Mouse (Mus musculus) forelimb bud, embryonic 11.5 days (tissue): ENCODE measurements around the gene Ctnnbip1.
"Not testable (repeated sequence)": the region's sequence is repeated elsewhere in the genome, so short reads cannot be mapped to it uniquely, and the experiment has no call there.

ENCODE experiments used
- DNase-seq: peaks from one replicate; pipeline ENCODE4 v3.0.0-alpha.2; 2012; ENCODE audit warnings: low read depth, low spot score

Gene Ctnnbip1

DNA sequence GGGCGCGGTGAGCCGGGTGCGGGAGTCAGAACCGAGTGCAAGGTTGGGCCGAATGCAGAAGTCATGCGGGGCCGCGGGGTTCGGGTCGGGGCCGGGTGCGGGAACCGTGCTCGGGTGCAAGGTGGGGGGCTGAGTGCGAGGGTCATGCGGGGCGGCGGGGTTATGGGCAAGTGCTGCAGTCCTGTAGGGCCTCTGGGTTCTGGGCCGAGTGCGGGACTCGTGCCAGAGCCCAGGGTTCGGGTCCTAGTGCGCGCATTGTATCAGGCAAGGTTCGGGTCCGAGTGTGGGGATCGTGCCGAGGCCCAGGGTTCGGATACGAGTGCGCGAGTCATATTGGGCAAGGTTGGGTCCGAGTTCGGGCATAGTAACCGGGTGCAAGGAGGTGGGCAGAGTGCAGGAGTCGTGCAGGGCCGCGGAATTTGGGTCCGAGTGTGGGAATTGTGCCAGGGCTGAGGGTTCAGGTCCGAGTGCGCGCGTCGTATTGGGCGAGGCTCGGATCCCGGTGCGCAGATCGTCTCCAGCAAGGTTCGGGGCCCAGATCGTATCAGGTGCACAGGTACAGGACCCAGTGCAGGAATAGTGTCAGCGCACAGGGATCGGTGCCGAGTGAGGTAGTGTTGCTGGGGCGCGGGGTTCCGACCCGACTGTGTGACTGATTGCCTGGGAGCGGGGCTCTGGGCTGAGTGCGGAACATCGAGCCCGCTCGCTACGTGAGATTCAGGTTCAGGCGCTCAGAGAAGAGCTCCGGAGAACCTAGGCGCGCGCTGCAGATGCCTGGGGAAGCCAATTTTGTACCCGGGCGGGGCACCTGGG, 69.0 kb downstream of the Ctnnbip1 start:
- no peak for DNase-seq

DNA sequence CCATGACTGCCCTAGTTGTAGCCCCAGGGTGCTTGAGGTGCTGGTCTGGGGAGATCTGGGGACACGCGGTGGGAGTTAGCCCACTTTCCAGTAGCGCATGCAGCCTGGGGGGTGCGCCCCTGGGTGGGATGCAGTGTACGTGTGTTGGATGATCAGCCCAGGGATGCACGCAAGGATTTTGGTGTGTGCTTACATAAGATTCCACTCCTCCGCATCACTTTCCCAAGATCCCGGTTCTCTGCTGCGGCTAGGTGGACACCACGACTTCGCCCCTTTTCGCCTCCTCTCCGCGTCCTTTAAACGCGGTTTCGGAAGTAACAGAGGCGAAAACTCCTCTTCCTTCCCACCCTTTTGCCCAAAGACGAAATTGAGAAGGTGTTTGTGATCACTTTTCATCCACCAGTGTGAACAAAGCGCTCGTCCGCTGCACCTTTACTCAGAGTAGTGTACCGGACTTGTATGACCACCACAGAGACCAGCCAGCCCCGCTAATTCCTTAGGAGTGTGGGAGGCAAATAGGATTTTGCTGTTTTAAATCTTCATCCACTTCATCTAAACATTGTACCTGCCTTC, 69.6 kb downstream of the Ctnnbip1 start:
- DNase-seq, result no peak

DNA sequence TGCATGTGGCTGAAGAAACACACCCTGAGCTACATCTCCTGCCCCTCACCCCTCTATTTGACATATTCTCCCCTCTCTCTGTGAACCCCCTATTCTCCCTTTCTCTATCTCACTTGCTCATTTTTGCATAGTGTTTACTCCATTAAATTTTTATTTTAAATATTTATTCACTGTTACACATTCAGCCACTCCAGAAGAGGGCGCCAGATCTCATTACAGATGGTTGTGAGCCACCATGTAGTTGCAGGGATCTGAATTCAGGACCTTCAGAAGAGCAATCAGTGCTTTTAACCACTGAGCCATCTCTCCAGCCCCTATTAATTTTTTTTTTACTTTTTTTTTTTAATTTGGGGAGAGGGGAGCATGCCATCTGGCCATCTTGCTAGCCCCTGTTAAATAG, 72.2 kb downstream of the Ctnnbip1 start:
- DNase-seq, result no peak

DNA sequence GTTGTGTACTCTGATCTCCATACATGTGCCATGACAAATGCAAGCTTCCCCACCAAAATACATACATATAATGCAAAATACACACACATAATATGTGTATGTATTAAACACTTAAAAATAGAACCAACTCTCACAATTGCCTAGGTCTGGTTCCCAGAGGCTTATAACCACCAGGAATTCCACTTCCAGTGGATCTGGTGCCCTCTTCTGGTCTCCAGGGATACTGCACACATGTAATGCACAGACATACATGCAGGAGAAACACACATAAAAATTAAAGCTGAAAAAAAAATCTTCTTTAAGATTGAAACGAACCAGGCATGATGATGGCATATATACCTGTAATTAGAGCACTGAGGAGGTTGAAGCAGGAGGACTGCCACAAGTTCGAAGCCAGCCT, 73.5 kb downstream of the Ctnnbip1 start:
- no peak for DNase-seq

DNA sequence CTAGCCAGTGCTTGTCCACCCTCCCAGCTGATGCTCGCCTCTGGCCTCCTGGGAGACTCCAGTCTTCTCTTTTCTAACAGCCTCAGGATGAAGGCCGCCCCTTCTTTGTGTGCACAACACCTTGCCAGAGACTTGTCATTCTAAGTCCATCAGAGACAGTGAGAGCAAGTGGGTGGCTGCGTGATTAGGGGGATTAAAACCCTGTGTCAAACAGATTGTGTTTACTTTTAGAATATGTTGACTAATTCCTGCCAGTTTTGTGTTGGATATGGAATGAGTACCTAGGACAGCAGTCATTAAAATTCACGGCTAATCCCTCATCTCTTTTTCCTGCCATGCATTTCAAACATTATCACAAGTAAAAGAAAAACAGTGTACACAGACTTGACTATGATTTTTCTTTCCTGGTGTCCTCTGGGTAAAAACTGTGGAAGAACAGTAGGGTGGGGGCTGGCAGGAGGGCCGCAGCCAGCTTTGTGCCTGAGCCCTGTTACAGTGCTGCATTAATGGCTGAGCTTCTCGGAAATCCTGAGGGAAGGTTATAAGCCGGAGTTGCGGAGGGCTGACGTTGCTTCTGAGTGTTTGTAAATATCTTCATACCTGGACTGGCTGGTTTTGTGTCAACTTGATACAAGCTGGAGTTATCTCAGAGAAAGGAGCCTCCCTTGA, 77.0 kb downstream of the Ctnnbip1 start:
- DNase-seq, result no peak

DNA sequence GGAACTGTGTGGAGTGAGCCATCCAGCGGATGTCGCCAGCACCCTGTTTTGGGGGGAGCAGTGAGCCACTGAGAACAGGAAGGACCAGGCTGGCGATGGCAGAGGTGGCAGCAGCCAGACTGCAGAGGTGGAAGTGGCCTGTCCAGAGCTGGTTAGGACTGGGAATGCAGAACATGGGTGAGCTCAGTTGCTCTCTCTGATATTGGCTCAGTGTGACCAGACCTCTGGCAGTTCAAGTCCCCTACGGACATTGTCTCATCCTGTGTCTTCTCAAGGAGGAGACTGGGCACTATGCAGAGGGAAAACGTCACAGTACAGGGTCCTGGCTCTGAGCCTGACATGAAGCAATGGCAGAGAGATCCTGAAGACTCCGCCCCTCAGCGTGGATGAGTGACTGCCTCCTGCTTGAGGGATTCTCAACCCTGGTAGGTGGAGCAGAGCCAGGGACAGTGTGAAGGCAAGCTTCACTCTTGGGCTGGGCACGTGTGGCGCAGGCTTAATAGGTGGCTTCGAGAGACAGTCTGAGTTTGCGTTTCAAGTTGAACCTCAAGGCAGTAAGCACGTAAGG, 79.7 kb downstream of the Ctnnbip1 start:
- no peak for DNase-seq

DNA sequence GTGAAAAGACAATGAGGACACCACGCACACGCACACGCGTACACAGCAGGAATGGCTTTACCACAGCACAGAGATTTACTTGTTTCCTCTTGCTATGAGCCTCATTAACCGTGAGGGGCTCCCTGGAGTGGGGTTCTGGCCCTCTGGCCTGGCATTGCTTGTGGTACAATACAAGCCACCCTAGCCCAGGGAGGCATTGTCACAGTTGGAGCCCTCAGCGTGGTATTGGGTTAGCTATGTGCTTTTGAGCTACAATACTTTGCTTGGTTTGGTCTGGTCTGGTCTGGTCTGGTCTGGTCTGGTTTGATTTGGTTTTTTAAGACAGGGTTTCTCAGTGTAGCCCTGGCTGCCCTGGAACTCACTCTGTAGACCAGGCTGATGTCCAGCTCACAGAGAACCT, 81.5 kb downstream of the Ctnnbip1 start:
- DNase-seq, result no peak

DNA sequence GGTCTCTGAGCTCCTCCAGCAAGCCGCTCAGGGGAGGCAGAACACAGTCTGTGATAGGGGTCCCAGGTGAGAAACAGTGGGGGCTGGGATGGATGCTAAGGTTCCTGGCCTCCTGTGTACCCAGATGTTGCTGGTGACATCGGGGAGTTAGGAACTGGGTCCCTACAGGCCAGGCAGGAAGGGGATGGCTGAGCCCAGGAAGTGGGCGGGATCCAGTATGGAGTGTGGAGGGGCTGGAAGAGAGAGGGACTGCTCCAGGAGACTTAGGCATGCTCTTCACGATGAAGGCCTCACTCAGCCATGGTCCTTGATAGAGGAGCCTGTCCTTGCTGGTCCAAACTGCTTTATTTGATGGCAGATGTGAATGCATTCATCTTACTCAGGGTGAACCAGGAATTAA, 82.1 kb downstream of the Ctnnbip1 start:
- no peak for DNase-seq

DNA sequence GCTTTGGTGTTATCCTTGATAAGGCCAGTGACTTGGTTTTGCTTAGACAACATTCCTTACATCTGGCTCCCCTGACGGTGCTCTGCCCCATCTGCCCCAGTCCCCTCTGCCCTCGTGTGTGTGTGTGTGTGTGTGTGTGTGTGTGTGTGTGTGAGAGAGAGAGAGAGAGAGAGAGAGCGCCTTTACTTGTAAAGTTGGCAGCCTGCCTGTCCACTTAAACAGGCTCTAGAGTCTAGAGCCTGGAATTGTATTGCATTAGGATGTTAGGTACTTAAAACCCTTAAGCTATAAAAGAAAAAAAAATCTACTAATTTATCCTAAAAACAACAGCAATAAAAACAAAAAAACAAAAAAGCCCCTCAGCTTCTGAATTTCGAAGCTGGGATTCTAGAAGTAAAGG, 83.4 kb downstream of the Ctnnbip1 start:
- DNase-seq, result no peak

DNA sequence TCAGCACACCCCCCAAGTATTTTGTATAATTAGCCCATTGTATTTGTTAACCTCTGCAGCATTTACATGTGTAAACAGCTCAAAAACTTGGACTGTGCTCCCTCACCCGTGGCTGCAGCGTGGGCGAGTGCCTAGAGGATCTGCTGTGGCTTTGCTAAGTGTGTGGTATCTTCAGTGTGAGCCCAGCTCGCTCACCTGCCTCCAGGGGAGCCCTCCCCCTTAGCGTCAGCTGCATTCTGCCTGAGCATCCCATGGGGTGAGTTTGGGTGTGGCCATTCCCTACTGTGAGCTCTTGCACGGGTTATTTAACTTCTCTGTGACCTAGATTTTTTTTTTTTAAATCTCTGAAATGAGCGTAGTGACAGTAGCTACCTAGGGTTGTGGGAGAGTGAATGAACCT, 84.2 kb downstream of the Ctnnbip1 start:
- no peak for DNase-seq

DNA sequence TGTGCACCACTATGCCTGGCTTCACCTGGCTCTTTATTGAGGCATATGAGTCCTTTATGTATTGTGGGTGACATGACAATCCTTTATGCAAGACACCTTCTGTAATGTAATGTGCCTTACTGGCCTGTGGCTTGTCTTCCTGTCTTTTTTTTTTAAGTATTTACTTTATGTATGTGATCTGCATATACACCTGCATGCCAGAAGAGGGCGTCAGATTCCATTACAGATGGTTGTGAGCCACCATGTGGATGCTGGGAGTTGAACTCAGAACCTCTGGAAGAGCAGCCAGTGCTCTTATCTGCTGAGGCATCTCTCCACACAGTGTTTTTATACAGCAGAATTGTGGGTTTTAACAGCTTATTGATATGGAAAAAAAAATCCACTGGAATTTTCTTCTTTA, 85.8 kb downstream of the Ctnnbip1 start:
- no peak for DNase-seq

DNA sequence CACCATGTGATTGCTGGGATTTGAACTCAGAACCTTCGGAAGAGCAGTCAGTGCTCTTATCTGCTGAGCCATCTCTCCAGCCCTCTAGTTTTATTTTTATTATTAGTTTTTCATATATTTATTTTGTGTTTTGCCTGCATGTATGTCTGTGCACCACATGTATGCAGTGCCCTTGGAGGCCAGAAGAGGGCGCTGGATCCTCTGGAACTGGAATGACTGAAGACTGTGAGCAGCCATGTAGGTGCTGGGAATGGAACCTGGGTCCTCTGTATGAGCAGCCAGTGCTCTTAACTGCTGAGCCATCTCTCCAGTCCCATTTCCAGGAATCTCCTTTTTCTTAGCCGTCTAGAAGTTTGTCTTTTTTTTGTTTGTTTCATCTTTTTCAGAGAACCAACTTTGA, 86.5 kb downstream of the Ctnnbip1 start:
- no peak for DNase-seq

DNA sequence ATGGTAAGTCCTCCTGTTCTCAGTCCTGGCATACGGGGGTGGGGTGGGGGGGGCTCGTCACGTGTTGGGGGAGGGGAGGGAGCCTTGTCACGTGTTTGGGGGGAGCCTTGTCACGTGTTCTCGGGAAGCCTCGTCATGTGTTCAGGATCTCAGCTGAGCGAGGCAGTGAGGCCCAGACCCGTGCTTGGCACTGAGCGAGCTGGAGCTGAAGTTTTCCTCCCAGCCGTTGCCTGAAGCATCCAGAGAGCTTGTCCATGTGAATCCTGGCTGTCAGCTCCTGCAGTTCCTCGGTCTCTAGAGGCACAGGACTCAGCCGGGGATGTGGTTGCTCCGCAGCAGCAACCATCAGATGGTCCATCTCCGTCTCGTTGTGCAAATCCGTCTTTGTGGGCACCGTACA, 88.0 kb downstream of the Ctnnbip1 start:
- DNase-seq, result no peak

DNA sequence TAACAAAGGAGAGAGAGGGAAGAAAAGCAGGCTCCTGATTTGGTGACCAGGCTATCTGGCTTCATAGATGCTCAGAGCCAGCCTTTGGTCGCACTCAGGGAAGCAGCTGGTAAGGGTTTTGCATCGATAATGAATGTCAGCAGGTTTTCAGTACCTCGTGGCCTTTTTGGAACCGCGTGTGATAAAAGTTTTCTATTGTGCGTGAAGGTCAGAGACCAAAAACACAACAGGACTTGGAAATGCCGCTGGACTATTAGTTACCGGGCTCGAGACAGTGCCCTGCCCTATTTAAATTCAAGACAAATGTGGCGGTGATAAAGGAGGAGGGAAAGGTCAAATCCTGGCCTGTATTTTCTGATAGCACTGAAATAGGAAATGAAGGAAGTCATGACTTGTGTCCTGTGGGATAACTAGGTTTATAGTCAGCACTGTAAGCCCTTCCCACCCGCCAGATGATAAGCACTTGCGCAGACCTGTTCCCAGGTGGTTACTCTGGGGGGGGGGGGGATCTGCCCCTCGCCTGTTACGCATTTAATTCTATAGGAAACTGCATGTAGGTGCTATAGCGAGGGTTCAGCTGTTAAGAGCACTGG, 88.8 kb downstream of the Ctnnbip1 start:
- DNase-seq, result no peak

DNA sequence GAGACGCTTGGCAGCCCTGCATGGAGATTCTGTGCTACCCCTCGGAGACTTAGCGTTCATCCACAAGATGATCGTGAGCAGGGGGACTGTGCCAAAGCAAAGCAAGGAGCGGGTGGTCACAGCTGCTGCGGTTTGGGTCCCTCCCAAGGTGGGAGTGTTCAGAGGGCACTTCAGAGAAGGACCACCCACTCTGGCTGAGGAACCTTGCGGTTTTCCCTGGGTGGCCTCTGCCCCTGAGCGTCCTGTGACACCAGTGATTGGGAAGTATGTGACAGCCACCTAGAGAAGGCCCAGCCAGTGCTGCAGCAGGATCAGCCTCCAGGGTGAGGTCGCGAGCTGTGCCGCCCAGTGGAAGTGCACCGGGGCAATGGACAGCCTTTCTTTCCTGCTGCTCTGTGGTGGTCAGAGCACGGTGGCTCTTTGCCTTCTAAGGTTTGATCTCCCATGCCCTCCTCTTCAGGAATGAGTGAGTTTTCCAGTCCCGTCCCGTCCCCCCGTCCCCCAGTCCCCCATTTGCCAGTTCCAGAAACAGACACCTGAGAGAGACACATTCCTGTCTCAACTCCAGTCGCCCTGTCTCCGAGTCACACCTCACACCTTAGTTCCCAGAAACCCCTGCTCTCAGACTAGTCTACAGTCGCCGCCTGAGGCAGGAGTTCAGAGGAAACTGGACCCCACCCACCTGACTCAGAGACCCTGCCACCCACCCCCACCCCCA, 89.7 kb downstream of the Ctnnbip1 start:
- DNase-seq, result no peak

DNA sequence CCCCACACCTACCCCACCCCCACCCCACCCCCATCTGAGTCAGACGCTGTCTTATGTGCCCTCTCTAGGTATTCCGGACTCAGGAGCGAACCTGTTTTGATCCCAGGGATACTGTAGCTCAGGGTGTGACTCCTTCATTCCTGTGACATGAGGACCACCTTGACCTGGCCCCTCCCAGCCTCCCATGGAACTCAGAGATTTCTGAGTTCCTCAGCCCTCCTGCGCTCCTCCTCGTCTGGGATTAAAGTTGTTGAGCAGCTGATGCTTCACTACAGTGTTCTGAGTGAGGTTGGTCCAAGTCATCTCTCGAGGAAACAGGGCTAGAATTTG, 90.2 kb downstream of the Ctnnbip1 start:
- no peak for DNase-seq

DNA sequence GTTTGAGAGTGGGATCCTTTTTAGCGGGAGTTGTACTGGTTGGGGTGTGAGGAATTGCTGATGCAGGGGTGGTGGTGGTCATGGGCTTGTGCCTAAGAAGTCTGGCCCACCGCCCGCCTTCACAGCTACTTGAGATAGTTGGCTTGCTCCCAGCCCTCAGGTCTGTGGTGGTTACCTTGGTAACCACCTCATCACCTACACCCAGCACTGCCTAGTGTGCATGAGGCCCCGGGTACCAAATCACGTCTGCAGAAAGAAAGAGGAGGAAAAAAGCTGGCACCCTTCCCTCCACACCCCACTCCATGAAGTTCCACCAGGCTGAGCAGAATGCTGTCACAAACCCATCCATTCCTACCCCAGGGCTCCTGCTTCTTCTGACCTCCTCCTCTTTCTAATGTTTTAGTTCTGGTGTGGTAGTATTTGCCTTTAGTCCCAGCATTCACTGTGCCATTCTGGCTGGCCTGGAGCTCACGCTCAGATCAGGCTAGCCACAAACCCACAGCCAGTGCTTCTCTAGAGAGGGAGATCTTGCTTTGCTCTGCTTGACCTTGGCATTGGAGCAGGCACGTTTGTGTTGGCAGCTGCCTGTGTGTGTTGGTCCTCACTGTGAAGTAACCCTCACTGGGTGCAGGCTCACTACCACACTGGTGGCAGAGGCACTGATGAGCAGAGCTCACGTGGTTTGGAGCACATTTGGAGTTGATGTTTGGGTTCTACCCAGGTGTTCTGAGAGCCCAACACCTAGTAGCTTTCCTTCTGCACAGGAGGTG, 91.4 kb downstream of the Ctnnbip1 start:
- DNase-seq, result no peak

DNA sequence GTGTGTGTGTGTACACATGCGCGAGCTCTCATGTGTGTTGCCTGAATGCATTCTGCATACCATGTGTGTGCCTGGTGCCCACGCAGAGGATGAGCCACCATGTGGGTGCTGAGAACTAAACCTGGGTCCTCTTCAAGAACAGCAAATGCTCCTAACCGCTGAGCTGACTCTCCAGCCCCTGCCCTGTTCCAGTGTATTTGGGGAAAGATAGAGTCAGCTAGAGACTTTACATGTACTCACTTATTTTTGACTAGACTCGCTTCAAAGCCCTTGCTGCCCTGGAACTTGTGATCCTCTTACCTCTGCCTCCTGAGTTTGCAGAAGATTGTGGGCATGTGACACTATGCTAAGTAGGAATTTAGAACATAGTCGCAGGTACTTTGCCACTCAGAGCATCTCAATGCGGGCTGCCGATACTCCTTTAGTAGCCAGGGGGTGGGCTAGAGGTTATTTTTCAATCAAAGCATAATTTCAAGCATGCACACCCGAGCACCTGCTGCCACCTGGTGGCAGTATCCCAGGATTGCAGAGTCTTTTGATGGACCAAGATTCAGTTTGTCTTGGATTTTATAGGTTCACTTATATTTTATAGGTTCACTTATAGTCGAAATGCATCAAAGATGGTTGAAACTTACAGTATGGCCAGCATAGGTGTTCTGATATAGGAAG, 93.5 kb downstream of the Ctnnbip1 start:
- DNase-seq, result peak; percentile 72

DNA sequence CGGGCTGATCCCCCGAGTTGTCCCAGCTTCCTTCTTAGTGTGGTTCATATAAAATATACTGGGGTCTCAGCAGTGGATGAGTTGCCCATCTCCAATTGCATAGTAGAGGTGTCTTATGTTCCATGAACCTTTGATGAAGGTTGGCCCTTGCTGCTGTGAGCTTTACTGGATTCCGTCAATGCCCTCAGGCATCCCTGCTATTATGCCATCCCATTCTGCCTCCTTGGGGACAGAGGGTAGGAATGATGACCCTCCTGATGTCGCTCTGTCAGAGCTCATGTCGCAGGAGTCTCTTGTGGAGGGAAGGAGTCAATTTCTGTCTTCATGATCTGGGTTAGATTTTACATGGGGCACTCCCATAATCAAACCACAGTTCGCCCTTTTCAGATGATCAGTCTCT, 95.5 kb downstream of the Ctnnbip1 start:
- not testable (repeated sequence) for DNase-seq

DNA sequence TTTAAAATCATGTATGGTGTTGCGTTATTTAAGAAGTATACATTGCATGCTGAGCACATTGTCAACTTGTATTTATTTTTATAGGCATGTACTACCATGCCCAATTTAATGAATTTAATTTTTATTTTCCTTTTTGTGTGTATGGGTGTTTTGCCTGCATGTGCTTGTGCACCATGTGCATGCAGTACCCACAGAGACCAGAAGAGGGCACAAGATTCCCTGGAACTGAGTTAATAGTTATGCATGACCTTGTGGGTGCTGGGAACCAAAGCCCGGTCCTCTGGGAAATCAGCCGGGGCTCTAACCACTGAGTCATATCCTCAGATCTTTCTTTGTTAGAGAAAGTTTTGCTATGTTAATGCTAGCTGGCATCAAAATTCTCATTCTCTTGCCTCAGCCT, 96.8 kb downstream of the Ctnnbip1 start:
- DNase-seq, result no peak
